Mouse (Mus musculus) midbrain, postnatal 0 days (tissue): ENCODE data around the gene Lin9. TPM values are rescaled to one million over a fixed set of nuclear protein-coding genes. Genes with fewer than 3 reads are reported as not detected.

Experiments
- ATAC-seq: fragments of 200-750 bp; cut with Nextera tagmentation; 2 replicates; pipeline ENCODE4 v1.8.0; 2017; ENCODE audit warnings: moderate number of reproducible peaks, mild to moderate bottlenecking, moderate TSS enrichment, moderate library complexity; ENCODE audit not compliant: low FRiP score
- DNase-seq: peaks from one replicate; pipeline ENCODE4 v3.0.0-alpha.2; 2015; ENCODE audit warnings: low spot score
- H3K27ac ChIP-seq: fragments of 300-500 bp; sonication (generic); 2 replicates; pipeline ENCODE4 v1.5.1; 2014; ENCODE audit warnings: low read depth, mild to moderate bottlenecking, low read length, mixed read lengths
- H3K27me3 ChIP-seq: fragments of 300-500 bp; sonication (generic); 2 replicates; pipeline ENCODE4 v1.6.1; 2014; ENCODE audit warnings: low read length, control low read depth, mixed read lengths; ENCODE audit not compliant: insufficient read depth
- H3K36me3 ChIP-seq: fragments of 300-500 bp; sonication (generic); 2 replicates; pipeline ENCODE4 v1.6.1; 2014; ENCODE audit warnings: low read length, control low read depth, mixed read lengths; ENCODE audit not compliant: insufficient read depth
- H3K4me1 ChIP-seq: fragments of 300-500 bp; sonication (generic); 2 replicates; pipeline ENCODE4 v1.6.1; 2014; ENCODE audit warnings: mild to moderate bottlenecking, control low read depth, antibody characterized with exemption, low read length, mixed read lengths; ENCODE audit not compliant: insufficient read depth
- H3K4me2 ChIP-seq: fragments of 300-500 bp; sonication (generic); 2 replicates; pipeline ENCODE4 v1.6.1; 2014; ENCODE audit warnings: low read depth, mild to moderate bottlenecking, low read length, mixed read lengths; ENCODE audit not compliant: poor library complexity, severe bottlenecking
- H3K4me3 ChIP-seq: fragments of 300-500 bp; sonication (generic); 2 replicates; pipeline ENCODE4 v1.5.1; 2014; ENCODE audit warnings: low read depth, mild to moderate bottlenecking, low read length, moderate library complexity
- H3K9ac ChIP-seq: fragments of 300-500 bp; sonication (generic); replicated peaks from 2 replicates; pipeline ENCODE4 v1.6.1; 2014; ENCODE audit warnings: mild to moderate bottlenecking, low read length, moderate library complexity, mixed read lengths; ENCODE audit not compliant: poor library complexity, severe bottlenecking
- H3K9me3 ChIP-seq: fragments of 300-500 bp; sonication (generic); 2 replicates; pipeline ENCODE4 v1.6.1; 2016; ENCODE audit warnings: low read length, control low read depth
- CTCF ChIP-seq: IDR thresholded peaks from 2 replicates; pipeline ENCODE4 v1.5.1; 2016; ENCODE audit warnings: antibody characterized with exemption, mild to moderate bottlenecking
- WGBS: fragments of 180-500 bp; shearing (Covaris S2); extraction: QIAGEN DNeasy Blood & Tissue Kit; methylation state at CpG from one replicate; pipeline ENCODE4 v1.1.7; 2014; 5-methylcytosine and 5-hydroxymethylcytosine counted together
- polyA plus RNA-seq: library from polyadenylated mRNA; unstranded; fragments of >200 nt; fragmentation: Nextera tagmentation; extraction: Ambion mirVana; gene quantifications from 2 replicates; pipeline ENCODE4 v1.2.1, GENCODE M21; 2015
- total RNA-seq: library from RNA; depleted of rRNA; stranded (reverse); fragments of >200 nt; gene quantifications from 2 replicates; pipeline ENCODE4 v1.2.3, GENCODE M21; 2014

Lin9 gene
- total and polyA plus RNA-seq, 2 experiments from 2014 or later = 3.4 to 11.2 TPM

DNA sequence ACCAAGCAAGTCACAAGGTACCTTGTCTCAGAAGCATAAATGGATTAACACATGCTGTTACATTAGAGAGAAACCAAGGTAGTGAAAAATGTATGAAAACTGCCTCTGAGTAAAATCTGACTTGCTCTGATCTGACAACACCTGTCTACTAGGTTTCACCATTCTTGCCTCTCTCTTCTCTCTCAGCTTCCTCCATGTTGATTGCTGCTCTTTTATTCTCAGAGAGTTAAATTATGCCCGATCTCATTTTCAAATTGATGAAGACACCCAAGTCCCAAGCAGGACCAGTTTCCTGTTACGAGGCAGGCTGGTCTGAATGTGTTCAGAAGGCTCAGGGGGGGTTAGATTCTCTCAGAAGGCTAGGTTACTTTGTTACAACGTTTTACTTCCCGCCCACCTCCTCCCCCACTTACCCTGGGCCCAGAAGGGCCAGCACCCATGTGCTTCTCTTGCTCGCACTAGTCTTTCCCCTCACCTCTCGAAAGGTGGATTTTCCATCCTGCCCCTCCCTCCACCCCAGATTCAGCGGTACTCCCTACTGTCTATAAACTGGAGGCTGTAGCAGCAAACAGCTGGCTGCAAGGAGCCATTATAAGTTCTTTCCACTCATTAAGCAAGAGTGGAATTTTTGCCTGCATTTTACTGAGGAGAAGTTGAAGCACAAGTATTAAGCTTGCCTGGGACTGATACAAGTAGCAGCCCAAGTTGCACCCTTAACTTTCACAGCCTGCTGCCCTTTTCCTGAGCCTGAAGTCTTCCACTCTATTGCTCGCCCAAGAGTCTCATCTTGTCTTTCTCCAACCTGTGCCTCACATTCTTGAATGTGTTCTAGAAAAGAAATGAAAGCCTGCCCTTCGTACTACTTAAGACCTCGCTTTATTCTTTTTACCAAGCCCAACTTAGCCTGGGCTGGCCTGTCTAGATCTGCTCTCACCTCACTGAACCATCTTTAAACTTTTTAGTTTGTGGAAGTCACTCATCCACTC is 1.2 kb upstream of the Lin9 start:
- DNase-seq (no peak), ATAC-seq (no peak)

DNA sequence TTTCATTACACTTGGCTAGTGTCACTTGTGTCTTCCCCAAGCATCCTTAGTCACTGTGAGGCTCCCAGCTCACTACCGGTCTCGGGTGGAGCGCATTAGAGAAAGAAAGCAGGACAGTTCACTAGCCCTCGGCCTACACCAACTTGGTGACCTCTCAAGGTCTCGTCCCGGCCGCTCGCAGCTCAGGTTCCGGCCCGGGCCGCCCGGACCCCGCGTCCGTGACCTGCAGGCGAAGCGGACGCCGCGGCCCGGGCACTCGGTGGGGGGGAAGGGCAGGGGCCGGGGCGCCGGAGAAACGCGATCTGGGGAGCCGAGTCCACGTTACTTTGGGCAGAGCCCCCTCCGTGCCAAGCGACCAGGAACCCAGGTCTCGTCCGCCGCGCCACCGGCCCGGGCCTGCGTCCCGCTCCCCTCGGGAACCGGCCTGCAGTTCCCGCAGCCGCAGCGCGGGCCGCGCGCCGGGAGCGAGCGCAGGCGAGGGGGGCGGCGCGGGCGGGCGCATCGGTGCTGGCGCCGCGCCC is 285 bp upstream of the Lin9 start:
- ATAC-seq (peak; percentile 68), DNase-seq (peak; percentile 19)
- no peak for TF ChIP-seq CTCF
- H3K27ac ChIP-seq = peak overlapping the region; percentile 73
- WGBS = 1% methylated on average over 51 of the region's 61 CpGs
- no peaks in the 10 kb centered on the region for H3K27me3 ChIP-seq
- peak overlapping the region; percentile 92 for H3K4me2 ChIP-seq
- H3K4me3 ChIP-seq = peak overlapping the region; percentile 97
- no peaks in the 10 kb centered on the region for H3K4me1 ChIP-seq
- H3K9me3 ChIP-seq = no peaks in the 10 kb centered on the region
- H3K9ac ChIP-seq = peak overlapping the region; percentile 86
- H3K36me3 ChIP-seq = no peaks in the 10 kb centered on the region

More for the DNA sequence above, 1.2 kb upstream of the Lin9 start:
- H3K4me2 ChIP-seq = peak overlapping the region; percentile 92
- peak overlapping the region; percentile 86 for H3K9ac ChIP-seq
- no peak for TF ChIP-seq CTCF
- no peaks in the 10 kb centered on the region for H3K36me3 ChIP-seq
- H3K27me3 ChIP-seq = no peaks in the 10 kb centered on the region
- H3K27ac ChIP-seq = no peak overlapping the region
- H3K9me3 ChIP-seq = no peaks in the 10 kb centered on the region
- no peaks in the 10 kb centered on the region for H3K4me1 ChIP-seq
- WGBS = 45% methylated on average over 10 of the region's 10 CpGs
- peak overlapping the region; percentile 97 for H3K4me3 ChIP-seq

DNA sequence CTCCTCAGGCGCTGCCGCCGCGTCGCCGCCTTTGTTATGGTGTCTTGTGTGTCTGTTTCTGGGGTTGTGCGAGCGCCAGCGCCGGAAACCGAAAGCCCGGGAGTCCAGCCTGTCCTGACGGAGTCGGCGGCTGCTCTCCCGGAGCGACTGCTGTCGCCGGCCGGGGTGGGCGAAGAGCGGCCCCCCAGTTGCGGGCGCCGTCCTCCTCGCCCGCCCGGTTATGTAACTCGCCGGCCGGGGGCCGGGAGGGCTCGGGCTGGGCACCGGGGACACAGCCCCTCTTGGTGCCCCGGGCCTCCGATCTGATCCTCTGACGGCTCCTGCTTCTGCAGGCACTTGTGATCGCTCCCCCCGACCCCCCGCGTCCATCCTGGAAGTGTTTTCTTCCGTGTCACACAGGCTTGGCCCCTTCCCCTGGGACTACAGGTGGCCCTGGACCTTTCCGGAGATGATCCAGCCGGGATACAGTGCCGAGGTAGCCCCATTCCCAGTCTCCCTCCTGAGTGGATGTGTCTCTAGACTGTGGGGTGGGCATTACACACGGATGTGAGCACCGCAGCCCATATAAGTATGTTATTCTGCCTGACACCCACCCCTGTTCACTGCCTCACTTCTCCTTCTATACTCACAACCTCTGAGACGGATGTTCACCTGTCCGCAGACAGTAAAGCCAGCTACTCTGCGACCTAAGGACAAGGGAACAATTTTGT is 723 bp downstream of the Lin9 start:
- peak overlapping the region; percentile 73 for H3K27ac ChIP-seq
- H3K9ac ChIP-seq = peak overlapping the region; percentile 86
- peak overlapping the region; percentile 97 for H3K4me3 ChIP-seq
- H3K27me3 ChIP-seq = no peaks in the 10 kb centered on the region
- H3K4me1 ChIP-seq = no peaks in the 10 kb centered on the region
- no peaks in the 10 kb centered on the region for H3K9me3 ChIP-seq
- H3K4me2 ChIP-seq = peak overlapping the region; percentile 92
- peak; percentile 50 for ATAC-seq
- H3K36me3 ChIP-seq = no peaks in the 10 kb centered on the region
- peak; percentile 11 for DNase-seq
- 3% methylated on average over 44 of the region's 50 CpGs for WGBS
- TF ChIP-seq CTCF = no peak

DNA sequence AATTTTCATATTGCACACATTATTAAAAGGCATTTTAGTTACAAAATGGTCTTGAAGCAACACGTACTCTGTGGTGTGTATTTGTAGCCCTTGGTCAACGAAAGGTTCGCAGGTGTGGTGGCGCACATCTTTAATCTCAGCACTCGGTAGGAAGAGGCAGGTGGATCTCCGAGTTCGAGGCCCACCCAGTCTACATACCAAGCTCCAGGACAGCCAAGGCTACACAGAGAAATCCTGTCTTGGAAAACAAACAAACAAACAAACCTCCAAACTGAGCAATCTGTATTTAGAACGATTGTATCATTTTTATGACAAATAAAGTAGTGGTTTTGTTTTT is 1.2 kb downstream of the Lin9 start:
- Histone ChIP-seq H3K4me1 (no peaks in the 10 kb centered on the region), H3K27ac (no peak overlapping the region), H3K36me3 (no peaks in the 10 kb centered on the region), H3K9me3 (no peaks in the 10 kb centered on the region), H3K4me2 (peak overlapping the region; percentile 92), H3K9ac (no peak overlapping the region), H3K4me3 (peak overlapping the region; percentile 97; the same call in 1 of the 2 replicates), H3K27me3 (no peaks in the 10 kb centered on the region)
- whole genome bisulfite sequencing = 76% methylated on average over 8 of the region's 8 CpGs
- ATAC-seq = no peak
- no peak for TF ChIP-seq CTCF
- no peak for DNase-seq

DNA sequence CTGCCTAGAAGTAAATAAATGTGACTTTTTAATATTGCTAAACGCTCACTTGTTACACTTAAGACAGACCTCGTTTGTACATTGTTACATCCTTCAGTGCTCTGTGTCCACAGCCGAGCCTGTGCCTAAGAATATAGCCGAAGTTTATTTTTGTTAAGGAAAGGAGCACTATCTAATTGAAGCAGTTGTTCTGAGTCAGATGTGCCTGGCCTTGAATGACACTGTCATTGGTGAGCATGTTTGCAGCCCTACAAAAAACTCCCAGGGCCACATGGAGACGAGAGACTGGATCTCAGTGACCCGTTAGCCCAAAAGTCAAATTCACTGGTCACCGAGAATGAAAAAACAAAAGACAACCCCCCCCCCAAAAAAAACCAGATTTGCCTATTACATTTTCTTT is 50.3 kb downstream of the Lin9 start:
- H3K4me1 ChIP-seq = no peaks in the 10 kb centered on the region
- ATAC-seq (no peak), DNase-seq (no peak)
- H3K9ac ChIP-seq = no peak overlapping the region
- TF ChIP-seq CTCF = no peak
- H3K4me3 ChIP-seq = no peak overlapping the region
- WGBS = 93% methylated on average over 7 of the region's 7 CpGs
- H3K27ac ChIP-seq = no peak overlapping the region
- H3K27me3 ChIP-seq = peaks cover 9% of the 10 kb centered on the region
- no peaks in the 10 kb centered on the region for H3K9me3 ChIP-seq
- H3K4me2 ChIP-seq = no peak overlapping the region
- H3K36me3 ChIP-seq = 0 out of 2 replicates have a peak, but pooled peaks cover 5% of the 10 kb centered on the region
